Mouse (Mus musculus) midbrain, embryonic 14.5 days (tissue): Measurements from ENCODE around the gene Chp2. TPM values are rescaled to one million over a fixed set of nuclear protein-coding genes. Genes with fewer than 3 reads are reported as not detected.

Source experiments
- ATAC-seq: fragments of 200-750 bp; cut with Nextera tagmentation; 2 replicates; pipeline ENCODE4 v1.8.0; 2017; ENCODE audit warnings: moderate number of reproducible peaks, moderate library complexity; ENCODE audit not compliant: low FRiP score, low TSS enrichment
- DNase-seq: peaks from one replicate; pipeline ENCODE4 v3.0.0-alpha.2; 2015
- H3K27ac ChIP-seq: fragments of 300-500 bp; sonication (generic); replicated peaks from 2 replicates; pipeline ENCODE4 v1.5.1; 2014; ENCODE audit warnings: mild to moderate bottlenecking, low read depth, low read length, moderate library complexity
- H3K27me3 ChIP-seq: fragments of 300-500 bp; sonication (generic); 2 replicates; pipeline ENCODE4 v1.6.1; 2014; ENCODE audit warnings: low read length, control low read depth, mixed read lengths; ENCODE audit not compliant: control insufficient read depth, insufficient read depth
- H3K36me3 ChIP-seq: fragments of 300-500 bp; sonication (generic); 2 replicates; pipeline ENCODE4 v1.6.1; 2014; ENCODE audit warnings: low read length, control low read depth; ENCODE audit not compliant: control insufficient read depth, insufficient read depth
- H3K4me1 ChIP-seq: fragments of 300-500 bp; sonication (generic); 2 replicates; pipeline ENCODE4 v1.6.1; 2014; ENCODE audit warnings: mild to moderate bottlenecking, antibody characterized with exemption, low read length, control low read depth; ENCODE audit not compliant: control insufficient read depth, insufficient read depth
- H3K4me2 ChIP-seq: fragments of 300-500 bp; sonication (generic); 2 replicates; pipeline ENCODE4 v1.6.1; 2014; ENCODE audit warnings: mild to moderate bottlenecking, low read length, moderate library complexity
- H3K4me3 ChIP-seq: fragments of 300-500 bp; sonication (generic); replicated peaks from 2 replicates; pipeline ENCODE4 v1.5.1; 2014; ENCODE audit warnings: low read depth, low read length
- H3K9ac ChIP-seq: fragments of 300-500 bp; sonication (generic); replicated peaks from 2 replicates; pipeline ENCODE4 v1.6.1; 2014; ENCODE audit warnings: mild to moderate bottlenecking, low read length, moderate library complexity
- H3K9me3 ChIP-seq: fragments of 300-500 bp; sonication (generic); 2 replicates; pipeline ENCODE4 v1.6.1; 2016; ENCODE audit warnings: low read length, control low read depth, mixed read lengths; ENCODE audit not compliant: control insufficient read depth
- WGBS: fragments of 180-500 bp; shearing (Covaris S2); extraction: QIAGEN DNeasy Blood & Tissue Kit; methylation state at CpG from one replicate; pipeline ENCODE4 v1.1.7; 2014; 5-methylcytosine and 5-hydroxymethylcytosine counted together
- polyA plus RNA-seq: library from polyadenylated mRNA; unstranded; fragments of >200 nt; fragmentation: Nextera tagmentation; extraction: Ambion mirVana; gene quantifications from 2 replicates; pipeline ENCODE4 v1.2.1, GENCODE M21; 2014

Chp2 gene
- polyA plus RNA-seq, 1 experiment from 2014 or later: 1.3 TPM

GRCm38 (mm10) chr7:122247254-122247864, 28.1 kb downstream of the Chp2 start:
- no peak overlapping the region for H3K4me2 ChIP-seq
- no peak overlapping the region for H3K27ac ChIP-seq
- no peak overlapping the region for H3K4me3 ChIP-seq
- 81% methylated on average over 10 of the region's 10 CpGs for WGBS
- DNase-seq (no peak), ATAC-seq (no peak)
- H3K9me3 ChIP-seq: no peaks in the 10 kb centered on the region
- H3K4me1 ChIP-seq: no peaks in the 10 kb centered on the region; the same call in 1 of the 2 replicates
- no peak overlapping the region for H3K9ac ChIP-seq
- no peaks in the 10 kb centered on the region for H3K27me3 ChIP-seq
- no peaks in the 10 kb centered on the region for H3K36me3 ChIP-seq

- 91% methylated on average over 9 of the region's 9 CpGs for WGBS
- no peak overlapping the region for H3K9ac ChIP-seq
- no peak overlapping the region for H3K4me2 ChIP-seq
- no peak overlapping the region for H3K4me3 ChIP-seq
- H3K36me3 ChIP-seq: no peaks in the 10 kb centered on the region
- H3K4me1 ChIP-seq: no peaks in the 10 kb centered on the region; the same call in 1 of the 2 replicates
- DNase-seq: no peak
- no peak for ATAC-seq
- no peaks in the 10 kb centered on the region for H3K9me3 ChIP-seq
- no peaks in the 10 kb centered on the region for H3K27me3 ChIP-seq
- no peak overlapping the region for H3K27ac ChIP-seq
Observed at GRCm38 (mm10) chr7:122249321-122249821, 30.1 kb downstream of the Chp2 start.

- no peaks in the 10 kb centered on the region for H3K36me3 ChIP-seq
- H3K27ac ChIP-seq: no peak overlapping the region
- H3K27me3 ChIP-seq: no peaks in the 10 kb centered on the region
- DNase-seq (peak; percentile 85), ATAC-seq (no peak; the same call in 1 of the 2 replicates)
- peak overlapping the region; percentile 31; the same call in 1 of the 2 replicates for H3K4me2 ChIP-seq
- WGBS: 31% methylated on average over 21 of the region's 21 CpGs
- no peaks in the 10 kb centered on the region for H3K9me3 ChIP-seq
- H3K9ac ChIP-seq: no peak overlapping the region
- no peak overlapping the region for H3K4me3 ChIP-seq
- no peaks in the 10 kb centered on the region for H3K4me1 ChIP-seq
Observed at GRCm38 (mm10) chr7:122251197-122252011, 32.1 kb downstream of the Chp2 start.

- H3K9ac ChIP-seq: no peak overlapping the region
- no peaks in the 10 kb centered on the region for H3K9me3 ChIP-seq
- DNase-seq (no peak), ATAC-seq (no peak)
- H3K27me3 ChIP-seq: no peaks in the 10 kb centered on the region
- H3K4me2 ChIP-seq: no peak overlapping the region
- no peaks in the 10 kb centered on the region for H3K36me3 ChIP-seq
- no peak overlapping the region for H3K4me3 ChIP-seq
- no peak overlapping the region for H3K27ac ChIP-seq
- WGBS: 83% methylated on average over 7 of the region's 7 CpGs
- H3K4me1 ChIP-seq: no peaks in the 10 kb centered on the region
Observed at GRCm38 (mm10) chr7:122256722-122257121, 37.4 kb downstream of the Chp2 start.

GRCm38 (mm10) chr7:122258521-122258920, 39.2 kb downstream of the Chp2 start:
- ATAC-seq: no peak
- Histone ChIP-seq H3K36me3 (no peaks in the 10 kb centered on the region), H3K4me2 (no peak overlapping the region), H3K27ac (no peak overlapping the region), H3K9me3 (no peaks in the 10 kb centered on the region), H3K27me3 (no peaks in the 10 kb centered on the region), H3K9ac (no peak overlapping the region), H3K4me3 (no peak overlapping the region), H3K4me1 (no peaks in the 10 kb centered on the region)
- DNase-seq: no peak
- WGBS: 88% methylated on average over 4 of the region's 4 CpGs

GRCm38 (mm10) chr7:122260055-122260602, 40.8 kb downstream of the Chp2 start:
- no peak for DNase-seq
- Histone ChIP-seq H3K4me2 (no peak overlapping the region), H3K4me1 (no peaks in the 10 kb centered on the region), H3K4me3 (no peak overlapping the region), H3K9ac (no peak overlapping the region), H3K9me3 (no peaks in the 10 kb centered on the region), H3K36me3 (no peaks in the 10 kb centered on the region), H3K27ac (no peak overlapping the region), H3K27me3 (no peaks in the 10 kb centered on the region)
- 86% methylated on average over 5 of the region's 5 CpGs for whole genome bisulfite sequencing
- ATAC-seq: no peak

- 85% methylated on average over 4 of the region's 4 CpGs for WGBS
- ATAC-seq: no peak
Observed at GRCm38 (mm10) chr7:122268983-122269486, 49.7 kb downstream of the Chp2 start.

GRCm38 (mm10) chr7:122272334-122272733, 53.0 kb downstream of the Chp2 start:
- Histone ChIP-seq H3K27ac (no peak overlapping the region), H3K4me3 (no peak overlapping the region), H3K9ac (no peak overlapping the region), H3K9me3 (no peaks in the 10 kb centered on the region), H3K4me1 (no peaks in the 10 kb centered on the region), H3K4me2 (no peak overlapping the region), H3K36me3 (no peaks in the 10 kb centered on the region), H3K27me3 (no peaks in the 10 kb centered on the region)
- DNase-seq: no peak
- no peak for ATAC-seq
- WGBS: 92% methylated on average over 2 of the region's 2 CpGs

More at GRCm38 (mm10) chr7:122268983-122269486, 49.7 kb downstream of the Chp2 start:
- H3K36me3 ChIP-seq: no peaks in the 10 kb centered on the region
- H3K4me2 ChIP-seq: no peak overlapping the region
- H3K9ac ChIP-seq: no peak overlapping the region
- H3K4me3 ChIP-seq: no peak overlapping the region
- no peaks in the 10 kb centered on the region for H3K27me3 ChIP-seq
- H3K4me1 ChIP-seq: no peaks in the 10 kb centered on the region
- DNase-seq: no peak
- H3K9me3 ChIP-seq: no peaks in the 10 kb centered on the region
- no peak overlapping the region for H3K27ac ChIP-seq
